Mouse (Mus musculus) right cerebral cortex, postnatal 36 days (tissue): ENCODE data around the gene Gm3233.
"Not testable (repeated sequence)": the region's sequence is repeated elsewhere in the genome, so short reads cannot be mapped to it uniquely, and the experiment has no call there.

Source experiments
- DNase-seq, 2 experiments: peaks; one replicate each; pipeline ENCODE4 v3.0.0; 2022; ENCODE audit warnings: low spot score in 2 of 2, mixed read lengths in 1 of 2

Gene Gm3233

DNA sequence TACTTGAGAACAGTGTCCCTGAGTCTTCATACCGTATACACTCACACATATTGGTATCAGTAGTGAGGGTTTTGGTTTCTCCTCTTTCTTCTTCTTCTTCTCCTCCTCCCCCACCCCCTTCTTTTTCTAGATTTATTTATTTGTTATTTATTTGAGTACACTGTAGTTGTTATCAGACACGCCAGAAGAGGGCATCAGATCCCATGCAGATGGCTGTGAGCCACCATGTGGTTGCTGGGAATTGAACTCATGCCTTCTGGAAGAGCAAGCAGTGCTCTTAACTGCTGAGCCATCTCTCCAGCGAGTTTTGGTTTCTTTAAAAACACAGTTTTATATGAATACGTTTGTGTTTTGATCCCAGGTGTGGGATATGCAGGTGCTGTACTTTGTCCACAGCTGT, 31.2 kb downstream of the Gm3233 start:
- DNase-seq = no peak

DNA sequence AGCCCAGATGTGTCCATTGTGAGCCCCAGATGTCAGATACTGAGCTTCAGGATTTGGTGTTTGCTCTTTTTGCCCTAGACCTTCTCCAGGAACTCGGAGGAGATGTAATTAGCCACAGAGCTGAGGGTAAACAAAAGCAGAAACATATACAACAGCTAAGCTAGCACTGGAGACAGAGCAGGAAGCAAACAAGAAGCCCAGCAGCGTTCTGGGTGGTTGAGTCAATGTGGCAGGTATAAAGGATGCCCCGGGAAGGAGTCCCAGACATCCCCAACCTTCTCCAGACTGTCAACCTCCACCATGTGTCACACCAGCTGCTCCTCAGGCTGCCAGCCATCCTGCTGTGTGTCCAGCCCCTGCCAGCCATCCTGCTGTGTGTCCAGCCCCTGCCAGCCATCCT, 33.3 kb downstream of the Gm3233 start, which contains the start of gene Gm10100:
Gene Gm10100, plus strand, starts transcription at position 301 of the 400 bp plus-strand sequence.
- no peak for DNase-seq

DNA sequence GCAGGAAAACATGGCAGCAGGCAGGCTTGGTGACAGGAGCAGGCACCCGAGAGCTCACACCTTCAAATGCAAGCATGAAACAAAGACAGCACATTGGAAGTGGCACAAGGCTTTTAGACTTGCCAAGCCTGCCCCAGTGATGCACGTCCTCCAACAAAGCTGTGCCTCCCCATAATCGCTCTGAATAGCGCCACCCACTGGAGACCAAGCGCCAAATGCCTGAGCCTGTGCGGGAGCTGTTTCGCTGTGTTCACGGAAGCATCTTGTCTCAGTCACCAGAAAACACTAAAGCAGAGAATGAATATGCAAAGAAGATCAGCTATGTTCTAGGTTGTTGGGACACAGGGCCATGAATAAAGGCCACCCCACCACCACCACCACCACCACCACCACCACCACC, 34.6 kb downstream of the Gm3233 start:
- no peak for DNase-seq

GRCm38 (mm10) chr10:77720299-77720698, 39.2 kb downstream of the Gm3233 start, which contains the start of gene Krtap12-1:
Gene Krtap12-1, plus strand, starts transcription at chr10:77720599.
- not testable (repeated sequence) for DNase-seq

DNA sequence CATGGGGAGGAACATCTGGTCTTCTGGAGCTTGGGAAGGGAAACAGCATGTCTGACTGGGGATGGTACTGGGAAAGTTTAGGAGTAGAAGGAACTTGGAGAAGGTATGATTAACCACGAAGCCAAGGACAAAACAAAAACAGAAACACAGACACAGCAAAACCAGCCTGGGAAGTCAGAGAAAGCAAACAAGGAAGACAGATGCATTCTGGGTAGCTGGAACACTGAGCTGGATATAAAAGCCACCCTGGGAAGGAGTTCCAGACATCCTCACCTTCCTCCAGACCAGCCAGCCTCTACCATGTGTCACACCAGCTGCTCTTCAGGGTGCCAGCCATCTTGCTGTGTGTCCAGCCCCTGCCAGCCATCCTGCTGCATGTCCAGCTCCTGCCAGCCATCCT, 44.0 kb downstream of the Gm3233 start, which contains the start of gene Gm10142:
Gene Gm10142, plus strand, starts transcription at position 301 of the 400 bp plus-strand sequence.
- no peak for DNase-seq

- DNase-seq = no peak
Observed at GRCm38 (mm10) chr10:77713734-77714133, 45.7 kb downstream of the Gm3233 start.

- not testable (repeated sequence) for DNase-seq
Observed at GRCm38 (mm10) chr10:77711157-77711556, 48.3 kb downstream of the Gm3233 start, which contains the start of gene Gm10024. Gene Gm10024, plus strand, starts transcription at chr10:77711457.

GRCm38 (mm10) chr10:77709831-77710230, 49.7 kb downstream of the Gm3233 start:
- DNase-seq = no peak
